Mouse (Mus musculus): ENCODE data around the gene Ccdc153. TPM values are rescaled to one million over a fixed set of nuclear protein-coding genes. Genes with fewer than 3 reads are reported as not detected.
A peak's percentile ranks its signal among the peaks of the same experiment; 100 is the strongest.

The Ccdc153 gene
- polyA plus RNA-seq, 1 experiment from 2014 or later = not detected

DNA sequence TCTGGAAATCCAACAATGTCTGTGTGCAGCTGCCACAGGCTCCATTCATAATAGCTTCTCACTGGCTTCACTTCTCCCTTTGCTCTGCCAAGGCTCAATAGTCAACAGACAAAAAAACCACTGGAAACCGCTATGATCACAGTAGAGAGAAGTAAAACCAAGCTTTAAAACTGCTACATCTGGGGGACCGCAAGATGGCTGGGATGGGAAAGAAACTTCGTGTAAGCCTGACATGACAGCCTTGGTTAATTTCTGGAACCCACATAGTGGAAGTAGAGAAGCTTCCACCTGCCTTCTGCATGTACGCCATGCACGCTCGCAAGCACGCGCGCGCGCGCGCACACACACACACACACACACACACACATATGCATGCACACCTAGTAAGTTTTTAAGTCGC lies 26.9 kb upstream of the Ccdc153 start:
- Histone ChIP-seq H3K9me3 (replicated peaks) (no peaks in the 10 kb centered on the region), H3K9ac (no peak overlapping the region), H3K4me2 (no peak overlapping the region), H3K27ac (replicated peaks) (no peak overlapping the region), H3K4me3 (replicated peaks) (no peak overlapping the region), H3K36me3 (replicated peaks) (peaks cover 11% of the 10 kb centered on the region; the same call in 1 of the 2 replicates), H3K27me3 (no peaks in the 10 kb centered on the region), H3K4me1 (replicated peaks) (peaks cover 5% of the 10 kb centered on the region; the same call in 1 of the 2 replicates)
- ATAC-seq (ENCODE audit: insufficient read depth) = no peak
- 80% methylated on average over 14 of the region's 14 CpGs for WGBS (ENCODE audit: insufficient replicate concordance)

DNA sequence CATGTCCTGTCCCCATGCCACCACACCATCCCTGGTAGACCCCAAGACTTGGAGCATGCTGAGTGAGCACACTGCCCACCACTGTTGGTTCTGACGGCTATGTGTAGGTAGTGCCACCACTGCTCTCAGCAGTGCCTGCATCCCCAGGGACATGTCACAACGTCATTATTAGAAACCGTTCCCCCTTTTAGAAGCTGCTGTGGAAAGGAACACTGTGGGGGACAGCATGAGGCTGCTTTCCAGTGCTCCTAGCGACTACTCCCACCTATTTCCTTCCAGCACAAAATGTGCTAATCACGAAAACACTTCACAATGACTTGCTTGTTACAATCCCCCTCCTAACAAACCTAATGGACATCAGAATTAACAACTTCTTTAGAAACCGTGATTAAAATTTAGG lies 14.5 kb upstream of the Ccdc153 start:
- peaks cover 18% of the 10 kb centered on the region for H3K4me1 ChIP-seq (replicated peaks)
- no peak for ATAC-seq (ENCODE audit: insufficient read depth)
- no peak overlapping the region for H3K9ac ChIP-seq
- WGBS (ENCODE audit: insufficient replicate concordance) = 50% methylated on average over 6 of the region's 6 CpGs
- no peaks in the 10 kb centered on the region for H3K27me3 ChIP-seq
- no peak overlapping the region for H3K4me3 ChIP-seq (replicated peaks)
- H3K27ac ChIP-seq (replicated peaks) = no peak overlapping the region
- H3K4me2 ChIP-seq = no peak overlapping the region
- H3K36me3 ChIP-seq (replicated peaks) = no peaks in the 10 kb centered on the region; the same call in 1 of the 2 replicates
- H3K9me3 ChIP-seq (replicated peaks) = no peaks in the 10 kb centered on the region

GRCm38 (mm10) chr9:44231609-44232008 lies 8.9 kb upstream of the Ccdc153 start:
- Histone ChIP-seq H3K4me3 (replicated peaks) (peak overlapping the region; percentile 92), H3K4me1 (replicated peaks) (peaks cover 43% of the 10 kb centered on the region), H3K27ac (replicated peaks) (peak overlapping the region; percentile 46), H3K9ac (no peak overlapping the region), H3K27me3 (no peaks in the 10 kb centered on the region), H3K9me3 (replicated peaks) (no peaks in the 10 kb centered on the region), H3K4me2 (peak overlapping the region; percentile 85), H3K36me3 (replicated peaks) (no peaks in the 10 kb centered on the region; the same call in 1 of the 2 replicates)
- ATAC-seq (ENCODE audit: insufficient read depth) = no peak

DNA sequence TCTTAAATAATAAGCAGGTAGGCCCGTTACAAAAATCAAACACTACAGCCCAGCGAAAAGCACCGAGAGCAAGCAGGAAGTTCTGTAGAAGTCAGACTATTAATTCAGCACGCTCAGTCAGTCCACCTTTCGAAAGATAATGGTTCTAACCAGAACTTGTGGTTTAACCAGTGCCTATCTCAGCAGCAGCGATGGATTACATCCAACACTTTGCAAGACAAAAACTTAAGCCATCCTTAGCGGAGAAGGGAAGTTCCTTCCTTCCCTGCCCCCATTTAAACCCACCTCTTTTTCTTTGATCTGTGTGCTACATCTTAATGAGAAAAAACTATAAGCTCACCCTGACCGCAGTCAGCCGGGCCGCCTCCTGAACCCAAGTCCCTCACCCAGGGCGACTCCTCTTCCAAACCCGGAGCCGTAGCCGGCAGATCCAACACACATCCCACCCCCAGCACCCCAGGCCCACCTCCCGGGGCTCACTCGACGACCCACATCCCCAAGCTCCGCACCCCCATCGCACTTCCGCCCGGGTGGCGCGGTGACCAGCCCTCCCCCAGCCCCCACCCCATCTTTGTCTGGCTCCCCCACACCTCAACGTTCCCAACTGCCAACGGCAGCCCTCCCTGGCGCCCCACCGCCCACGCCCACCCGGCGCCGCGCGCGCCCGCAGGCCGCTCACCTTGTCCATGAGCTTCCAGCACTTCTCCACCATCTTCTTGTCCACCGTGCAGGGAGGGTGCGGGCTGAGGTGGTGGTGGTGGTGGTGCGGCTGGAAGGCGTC lies 7.3 kb upstream of the Ccdc153 start:
- WGBS (ENCODE audit: insufficient replicate concordance) = under 1% methylated on average over 40 of the region's 40 CpGs
- Histone ChIP-seq H3K9ac (peak overlapping the region; percentile 96), H3K36me3 (replicated peaks) (no peaks in the 10 kb centered on the region; the same call in 1 of the 2 replicates), H3K9me3 (replicated peaks) (no peaks in the 10 kb centered on the region), H3K4me3 (replicated peaks) (peak overlapping the region; percentile 92), H3K4me1 (replicated peaks) (peaks cover 36% of the 10 kb centered on the region), H3K27me3 (no peaks in the 10 kb centered on the region), H3K4me2 (peak overlapping the region; percentile 85), H3K27ac (replicated peaks) (peak overlapping the region; percentile 90)
- ATAC-seq (ENCODE audit: insufficient read depth) = peak; percentile 57

- peak; percentile 92 for ATAC-seq (ENCODE audit: insufficient read depth)
- Histone ChIP-seq H3K36me3 (replicated peaks) (no peaks in the 10 kb centered on the region; the same call in 1 of the 2 replicates), H3K27ac (replicated peaks) (peak within 1 kb of the TSS; percentile 90), H3K4me1 (replicated peaks) (peaks cover 31% of the 10 kb centered on the region), H3K27me3 (no peaks in the 10 kb centered on the region), H3K4me2 (peak within 1 kb of the TSS; percentile 85), H3K4me3 (replicated peaks) (peak within 1 kb of the TSS; percentile 92), H3K9ac (peak within 1 kb of the TSS; percentile 96), H3K9me3 (replicated peaks) (no peaks in the 10 kb centered on the region)
- 0% methylated on average over 68 of the region's 76 CpGs for WGBS (ENCODE audit: insufficient replicate concordance)
These were observed 6.5 kb upstream of the Ccdc153 start, which contains the start of gene Cbl for GRCm38 (mm10) chr9:44233802-44234478. TSS of gene Cbl (minus strand) at chr9:44234049.

- ATAC-seq (ENCODE audit: insufficient read depth) = peak; percentile 35
- Histone ChIP-seq H3K27me3 (no peaks in the 10 kb centered on the region), H3K9me3 (replicated peaks) (no peaks in the 10 kb centered on the region), H3K36me3 (replicated peaks) (no peaks in the 10 kb centered on the region; the same call in 1 of the 2 replicates), H3K9ac (peak overlapping the region; percentile 96), H3K27ac (replicated peaks) (peak overlapping the region; percentile 90), H3K4me2 (peak overlapping the region; percentile 85), H3K4me3 (replicated peaks) (peak overlapping the region; percentile 92), H3K4me1 (replicated peaks) (peaks cover 29% of the 10 kb centered on the region)
- 10% methylated on average over 19 of the region's 19 CpGs for WGBS (ENCODE audit: insufficient replicate concordance)
These were observed 5.7 kb upstream of the Ccdc153 start for GRCm38 (mm10) chr9:44234479-44235427.

DNA sequence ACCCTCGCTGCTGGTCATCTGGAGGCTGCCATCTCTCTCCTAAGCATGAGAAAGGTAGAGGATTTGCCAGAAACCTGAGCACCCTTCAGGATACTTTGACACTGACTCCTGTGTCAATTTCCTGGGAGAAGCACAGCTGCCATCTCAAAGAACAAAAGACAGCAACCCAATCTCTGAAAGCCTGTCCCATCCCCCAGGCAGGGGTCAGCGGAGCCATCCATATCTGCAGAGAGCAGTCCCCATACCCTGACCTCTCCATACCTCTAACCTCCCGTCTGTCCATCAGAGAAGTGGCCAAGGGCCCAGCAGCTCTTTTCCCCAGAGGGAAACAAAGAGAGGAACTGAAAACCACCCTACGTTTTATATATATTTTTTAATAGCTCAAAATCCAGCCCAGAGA lies 3.9 kb upstream of the Ccdc153 start:
- Histone ChIP-seq H3K27me3 (0 out of 2 replicates have a peak, but pooled peaks cover 6% of the 10 kb centered on the region), H3K9me3 (replicated peaks) (no peaks in the 10 kb centered on the region), H3K4me3 (replicated peaks) (no peak overlapping the region), H3K27ac (replicated peaks) (no peak overlapping the region), H3K36me3 (replicated peaks) (no peaks in the 10 kb centered on the region), H3K4me2 (no peak overlapping the region), H3K4me1 (replicated peaks) (peaks cover 28% of the 10 kb centered on the region), H3K9ac (no peak overlapping the region)
- no peak for ATAC-seq (ENCODE audit: insufficient read depth)
- 59% methylated on average over 4 of the region's 4 CpGs for WGBS (ENCODE audit: insufficient replicate concordance)

DNA sequence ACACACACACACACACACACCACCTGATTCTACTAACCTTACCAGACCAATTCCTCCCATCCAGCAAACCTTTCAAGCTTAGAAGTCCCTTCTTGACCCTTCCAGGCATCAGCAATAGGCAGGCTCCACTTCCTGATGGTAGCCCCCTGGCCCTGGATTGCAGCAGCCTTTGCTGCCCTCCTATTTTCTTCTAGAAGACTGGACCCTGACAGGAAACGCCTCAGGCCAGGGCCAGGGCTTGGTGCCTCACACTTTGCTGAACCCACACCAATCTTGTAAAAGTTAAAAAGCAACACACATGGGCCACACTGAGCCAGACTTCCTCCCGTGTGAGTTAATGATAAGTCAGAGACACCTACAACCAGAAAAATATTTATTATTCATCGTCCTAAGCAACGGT lies 3.3 kb upstream of the Ccdc153 start:
- Histone ChIP-seq H3K9me3 (replicated peaks) (no peaks in the 10 kb centered on the region), H3K4me3 (replicated peaks) (no peak overlapping the region), H3K27me3 (0 out of 2 replicates have a peak, but pooled peaks cover 6% of the 10 kb centered on the region), H3K27ac (replicated peaks) (no peak overlapping the region), H3K9ac (no peak overlapping the region), H3K36me3 (replicated peaks) (no peaks in the 10 kb centered on the region), H3K4me1 (replicated peaks) (peaks cover 22% of the 10 kb centered on the region), H3K4me2 (no peak overlapping the region)
- WGBS (ENCODE audit: insufficient replicate concordance) = 62% methylated on average over 4 of the region's 4 CpGs
- no peak for ATAC-seq (ENCODE audit: insufficient read depth)

- H3K4me3 ChIP-seq (replicated peaks) = no peak overlapping the region
These were observed 1.8 kb upstream of the Ccdc153 start for GRCm38 (mm10) chr9:44238501-44239190.

GRCm38 (mm10) chr9:44239447-44239846 lies 1.0 kb upstream of the Ccdc153 start:
- H3K27ac ChIP-seq (replicated peaks) = no peak overlapping the region
- ATAC-seq (ENCODE audit: insufficient read depth) = no peak
- no peaks in the 10 kb centered on the region for H3K9me3 ChIP-seq (replicated peaks)
- H3K4me3 ChIP-seq (replicated peaks) = no peak overlapping the region
- no peak overlapping the region for H3K4me2 ChIP-seq
- 10% methylated on average over 5 of the region's 5 CpGs for WGBS (ENCODE audit: insufficient replicate concordance)
- no peaks in the 10 kb centered on the region for H3K36me3 ChIP-seq (replicated peaks)
- no peak overlapping the region for H3K9ac ChIP-seq
- H3K4me1 ChIP-seq (replicated peaks) = peaks cover 6% of the 10 kb centered on the region
- H3K27me3 ChIP-seq = 0 out of 2 replicates have a peak, but pooled peaks cover 6% of the 10 kb centered on the region

More at GRCm38 (mm10) chr9:44238501-44239190, 1.8 kb upstream of the Ccdc153 start:
- Histone ChIP-seq H3K9me3 (replicated peaks) (no peaks in the 10 kb centered on the region), H3K9ac (no peak overlapping the region), H3K27ac (replicated peaks) (no peak overlapping the region), H3K27me3 (0 out of 2 replicates have a peak, but pooled peaks cover 6% of the 10 kb centered on the region), H3K4me1 (replicated peaks) (peaks cover 9% of the 10 kb centered on the region), H3K36me3 (replicated peaks) (no peaks in the 10 kb centered on the region), H3K4me2 (no peak overlapping the region)
- WGBS (ENCODE audit: insufficient replicate concordance) = 68% methylated on average over 17 of the region's 17 CpGs
- no peak for ATAC-seq (ENCODE audit: insufficient read depth)

All from liver, embryonic 15.5 days (tissue).